Mouse (Mus musculus) embryonic fibroblast, embryonic 13.5 days (primary cell): ENCODE measurements around the gene Itgb1bp1.

ENCODE experiments used
- CTCF ChIP-seq: IDR thresholded peaks from 2 replicates; pipeline ENCODE4 v1.5.1; 2011; ENCODE audit warnings: mild to moderate bottlenecking, control low read depth, low read length, moderate library complexity, borderline replicate concordance; ENCODE audit not compliant: insufficient read depth
- POLR2A ChIP-seq: IDR thresholded peaks from 2 replicates; pipeline ENCODE4 v1.6.1; 2011; ENCODE audit warnings: low read depth, mild to moderate bottlenecking, control low read depth, low read length, moderate library complexity

GRCm38 (mm10) chr12:21298856-21299255 lies 12.8 kb upstream of the Itgb1bp1 start:
- TF ChIP-seq CTCF: no peak
- TF ChIP-seq POLR2A: no peak
